Mouse (Mus musculus): ENCODE results near the gene Men1. TPM values are rescaled to one million over a fixed set of nuclear protein-coding genes. Genes with fewer than 3 reads are reported as not detected.
"Not testable (repeated sequence)": the region's sequence is repeated elsewhere in the genome, so short reads cannot be mapped to it uniquely, and the experiment has no call there.

Men1 gene
- polyA plus RNA-seq, 1 experiment from 2014 or later = 68.4 TPM

- Histone ChIP-seq H3K4me2 (ENCODE audit: low read length) (no peak overlapping the region), H3K36me3 (ENCODE audit: control insufficient read depth, insufficient read depth, low read length) (no peaks in the 10 kb centered on the region; the same call in 1 of the 2 replicates), H3K9me3 (ENCODE audit: control insufficient read depth, low read length) (no peaks in the 10 kb centered on the region), H3K4me1 (ENCODE audit: control insufficient read depth, insufficient read depth, low read depth, low read length) (peaks cover 6% of the 10 kb centered on the region; the same call in 1 of the 2 replicates), H3K27me3 (replicated peaks; ENCODE audit: control insufficient read depth, insufficient read depth, low read length) (no peaks in the 10 kb centered on the region), H3K27ac (ENCODE audit: low read depth, low read length) (no peak overlapping the region), H3K9ac (ENCODE audit: low read depth, low read length) (no peak overlapping the region), H3K4me3 (ENCODE audit: low read length) (no peak overlapping the region)
- ATAC-seq = no peak
- 94% methylated on average over 5 of the region's 5 CpGs for WGBS
Observed at GRCm38 (mm10) chr19:6310181-6310580, 24.6 kb upstream of the Men1 start.

- WGBS = 93% methylated on average over 3 of the region's 3 CpGs
- H3K4me3 ChIP-seq (ENCODE audit: low read length); H3K4me2 ChIP-seq (ENCODE audit: low read length); H3K27me3 ChIP-seq (replicated peaks; ENCODE audit: control insufficient read depth, insufficient read depth, low read length); H3K9ac ChIP-seq (ENCODE audit: low read depth, low read length); H3K36me3 ChIP-seq (ENCODE audit: control insufficient read depth, insufficient read depth, low read length); H3K27ac ChIP-seq (ENCODE audit: low read depth, low read length); H3K4me1 ChIP-seq (ENCODE audit: control insufficient read depth, insufficient read depth, low read depth, low read length); H3K9me3 ChIP-seq (ENCODE audit: control insufficient read depth, low read length); ATAC-seq: not testable (repeated sequence)
Observed at GRCm38 (mm10) chr19:6311783-6312182, 23.0 kb upstream of the Men1 start.

DNA sequence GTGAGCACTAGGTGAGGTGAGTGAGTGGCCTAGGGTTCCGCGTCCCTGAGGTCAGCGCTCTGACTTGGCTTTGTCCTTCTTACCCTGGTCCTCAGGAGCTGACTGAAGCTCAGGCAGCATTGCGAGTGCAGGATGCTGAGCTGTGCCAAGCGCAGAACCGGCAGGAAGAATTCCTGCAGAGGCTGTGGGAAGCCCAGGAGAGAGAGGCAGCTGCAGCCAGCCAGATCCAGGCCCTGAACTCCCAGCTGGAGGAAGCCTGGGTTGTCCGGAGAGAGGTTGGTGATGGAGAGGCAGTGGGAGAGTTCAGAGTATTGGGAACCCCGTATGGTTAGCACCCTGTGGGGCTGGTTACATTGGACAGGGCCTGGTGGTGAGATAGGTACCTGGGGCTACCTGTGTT, 21.0 kb upstream of the Men1 start:
- no peaks in the 10 kb centered on the region; the same call in 1 of the 2 replicates for H3K36me3 ChIP-seq (ENCODE audit: control insufficient read depth, insufficient read depth, low read length)
- no peaks in the 10 kb centered on the region for H3K4me1 ChIP-seq (ENCODE audit: control insufficient read depth, insufficient read depth, low read depth, low read length)
- H3K9me3 ChIP-seq (ENCODE audit: control insufficient read depth, low read length) = no peaks in the 10 kb centered on the region
- ATAC-seq = no peak
- WGBS = 83% methylated on average over 8 of the region's 8 CpGs
- no peak overlapping the region for H3K4me2 ChIP-seq (ENCODE audit: low read length)
- H3K27me3 ChIP-seq (replicated peaks; ENCODE audit: control insufficient read depth, insufficient read depth, low read length) = no peaks in the 10 kb centered on the region
- no peak overlapping the region; the same call in 1 of the 2 replicates for H3K9ac ChIP-seq (ENCODE audit: low read depth, low read length)
- no peak overlapping the region for H3K4me3 ChIP-seq (ENCODE audit: low read length)
- no peak overlapping the region for H3K27ac ChIP-seq (ENCODE audit: low read depth, low read length)

- Histone ChIP-seq H3K4me1 (ENCODE audit: control insufficient read depth, insufficient read depth, low read depth, low read length) (no peaks in the 10 kb centered on the region), H3K36me3 (ENCODE audit: control insufficient read depth, insufficient read depth, low read length) (peaks cover 2% of the 10 kb centered on the region; the same call in 1 of the 2 replicates), H3K27ac (ENCODE audit: low read depth, low read length) (no peak overlapping the region), H3K4me3 (ENCODE audit: low read length) (no peak overlapping the region), H3K9ac (ENCODE audit: low read depth, low read length) (no peak overlapping the region), H3K4me2 (ENCODE audit: low read length) (no peak overlapping the region), H3K9me3 (ENCODE audit: control insufficient read depth, low read length) (no peaks in the 10 kb centered on the region), H3K27me3 (replicated peaks; ENCODE audit: control insufficient read depth, insufficient read depth, low read length) (no peaks in the 10 kb centered on the region)
- WGBS = 84% methylated on average over 8 of the region's 8 CpGs
- ATAC-seq = no peak
Observed at GRCm38 (mm10) chr19:6314513-6314912, 20.3 kb upstream of the Men1 start.

- Histone ChIP-seq H3K27ac (ENCODE audit: low read depth, low read length) (no peak overlapping the region), H3K9me3 (ENCODE audit: control insufficient read depth, low read length) (no peaks in the 10 kb centered on the region), H3K36me3 (ENCODE audit: control insufficient read depth, insufficient read depth, low read length) (peaks cover 2% of the 10 kb centered on the region; the same call in 1 of the 2 replicates), H3K4me1 (ENCODE audit: control insufficient read depth, insufficient read depth, low read depth, low read length) (no peaks in the 10 kb centered on the region), H3K4me3 (ENCODE audit: low read length) (no peak overlapping the region), H3K4me2 (ENCODE audit: low read length) (no peak overlapping the region), H3K9ac (ENCODE audit: low read depth, low read length) (no peak overlapping the region), H3K27me3 (replicated peaks; ENCODE audit: control insufficient read depth, insufficient read depth, low read length) (no peaks in the 10 kb centered on the region)
- 75% methylated on average over 14 of the region's 14 CpGs for WGBS
- ATAC-seq = no peak
Observed at GRCm38 (mm10) chr19:6315573-6315972, 19.2 kb upstream of the Men1 start.

- 91% methylated on average over 12 of the region's 12 CpGs for WGBS
- Histone ChIP-seq H3K4me1 (ENCODE audit: control insufficient read depth, insufficient read depth, low read depth, low read length) (no peaks in the 10 kb centered on the region), H3K9ac (ENCODE audit: low read depth, low read length) (no peak overlapping the region), H3K9me3 (ENCODE audit: control insufficient read depth, low read length) (no peaks in the 10 kb centered on the region), H3K27ac (ENCODE audit: low read depth, low read length) (no peak overlapping the region), H3K4me2 (ENCODE audit: low read length) (no peak overlapping the region), H3K36me3 (ENCODE audit: control insufficient read depth, insufficient read depth, low read length) (peaks cover 2% of the 10 kb centered on the region; the same call in 1 of the 2 replicates), H3K27me3 (replicated peaks; ENCODE audit: control insufficient read depth, insufficient read depth, low read length) (no peaks in the 10 kb centered on the region), H3K4me3 (ENCODE audit: low read length) (no peak overlapping the region)
- no peak for ATAC-seq
Observed at GRCm38 (mm10) chr19:6318145-6318544, 16.6 kb upstream of the Men1 start.

DNA sequence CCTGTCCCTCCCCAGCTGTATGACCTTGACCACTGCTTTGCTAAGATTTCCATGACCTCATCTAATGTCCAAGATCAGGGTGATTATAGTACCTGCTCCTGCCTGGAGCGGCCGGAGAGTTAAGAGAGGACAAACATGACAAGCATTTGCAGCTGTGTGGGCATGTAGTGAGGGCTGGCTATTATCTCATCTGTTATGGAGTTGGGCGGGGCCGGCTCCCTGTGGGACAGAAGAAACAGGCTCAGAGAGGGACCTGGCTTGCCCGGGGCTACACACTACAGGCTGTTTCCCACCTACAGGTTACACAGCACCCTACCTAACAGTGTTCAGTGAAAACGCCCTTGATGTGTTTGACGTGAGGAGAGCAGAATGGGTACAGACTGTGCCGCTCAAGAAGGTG, 13.4 kb upstream of the Men1 start:
- Histone ChIP-seq H3K27me3 (replicated peaks; ENCODE audit: control insufficient read depth, insufficient read depth, low read length) (no peaks in the 10 kb centered on the region), H3K36me3 (ENCODE audit: control insufficient read depth, insufficient read depth, low read length) (peaks cover 2% of the 10 kb centered on the region; the same call in 1 of the 2 replicates), H3K27ac (ENCODE audit: low read depth, low read length) (no peak overlapping the region), H3K9me3 (ENCODE audit: control insufficient read depth, low read length) (no peaks in the 10 kb centered on the region), H3K9ac (ENCODE audit: low read depth, low read length) (no peak overlapping the region), H3K4me2 (ENCODE audit: low read length) (no peak overlapping the region), H3K4me1 (ENCODE audit: control insufficient read depth, insufficient read depth, low read depth, low read length) (no peaks in the 10 kb centered on the region), H3K4me3 (ENCODE audit: low read length) (no peak overlapping the region)
- ATAC-seq = no peak
- 82% methylated on average over 8 of the region's 8 CpGs for WGBS

- Histone ChIP-seq H3K4me1 (ENCODE audit: control insufficient read depth, insufficient read depth, low read depth, low read length) (no peaks in the 10 kb centered on the region), H3K27ac (ENCODE audit: low read depth, low read length) (no peak overlapping the region), H3K27me3 (replicated peaks; ENCODE audit: control insufficient read depth, insufficient read depth, low read length) (no peaks in the 10 kb centered on the region), H3K4me3 (ENCODE audit: low read length) (no peak overlapping the region), H3K9ac (ENCODE audit: low read depth, low read length) (no peak overlapping the region), H3K9me3 (ENCODE audit: control insufficient read depth, low read length) (no peaks in the 10 kb centered on the region), H3K36me3 (ENCODE audit: control insufficient read depth, insufficient read depth, low read length) (peaks cover 2% of the 10 kb centered on the region; the same call in 1 of the 2 replicates), H3K4me2 (ENCODE audit: low read length) (no peak overlapping the region)
- 85% methylated on average over 33 of the region's 33 CpGs for WGBS
- no peak for ATAC-seq
Observed at GRCm38 (mm10) chr19:6321786-6322621, 12.8 kb upstream of the Men1 start.

DNA sequence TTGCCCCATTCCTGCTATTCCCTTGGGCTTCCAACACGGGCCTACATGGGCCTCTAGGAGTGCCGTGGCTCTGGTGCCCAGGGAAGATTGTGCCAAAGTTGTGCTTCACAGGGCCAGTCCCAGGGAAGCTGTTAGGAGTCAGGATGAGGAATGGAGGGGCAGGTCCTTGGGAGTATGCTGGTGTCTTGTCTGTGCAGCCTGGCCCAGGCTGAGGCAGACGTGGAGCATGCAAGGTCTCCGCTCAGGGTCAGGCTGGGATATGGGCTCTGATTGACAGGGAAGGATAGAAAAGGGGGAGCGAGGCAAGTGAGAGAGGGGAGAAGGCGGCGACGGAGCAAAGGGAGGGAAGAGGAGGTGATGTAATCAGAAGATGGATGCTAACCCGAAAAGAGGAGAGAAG, 10.0 kb upstream of the Men1 start:
- Histone ChIP-seq H3K9ac (ENCODE audit: low read depth, low read length) (no peak overlapping the region), H3K27ac (ENCODE audit: low read depth, low read length) (no peak overlapping the region), H3K4me1 (ENCODE audit: control insufficient read depth, insufficient read depth, low read depth, low read length) (no peaks in the 10 kb centered on the region), H3K36me3 (ENCODE audit: control insufficient read depth, insufficient read depth, low read length) (no peaks in the 10 kb centered on the region), H3K4me2 (ENCODE audit: low read length) (no peak overlapping the region), H3K4me3 (ENCODE audit: low read length) (no peak overlapping the region), H3K27me3 (replicated peaks; ENCODE audit: control insufficient read depth, insufficient read depth, low read length) (no peaks in the 10 kb centered on the region), H3K9me3 (ENCODE audit: control insufficient read depth, low read length) (no peaks in the 10 kb centered on the region)
- no peak for ATAC-seq
- 82% methylated on average over 9 of the region's 9 CpGs for WGBS
